Mouse (Mus musculus): ENCODE measurements around the gene Polm. TPM values are rescaled to one million over a fixed set of nuclear protein-coding genes. Genes with fewer than 3 reads are reported as not detected.

Polm gene
- polyA plus RNA-seq (2017; shearing (Covaris generic)) = 39.0 TPM

DNA sequence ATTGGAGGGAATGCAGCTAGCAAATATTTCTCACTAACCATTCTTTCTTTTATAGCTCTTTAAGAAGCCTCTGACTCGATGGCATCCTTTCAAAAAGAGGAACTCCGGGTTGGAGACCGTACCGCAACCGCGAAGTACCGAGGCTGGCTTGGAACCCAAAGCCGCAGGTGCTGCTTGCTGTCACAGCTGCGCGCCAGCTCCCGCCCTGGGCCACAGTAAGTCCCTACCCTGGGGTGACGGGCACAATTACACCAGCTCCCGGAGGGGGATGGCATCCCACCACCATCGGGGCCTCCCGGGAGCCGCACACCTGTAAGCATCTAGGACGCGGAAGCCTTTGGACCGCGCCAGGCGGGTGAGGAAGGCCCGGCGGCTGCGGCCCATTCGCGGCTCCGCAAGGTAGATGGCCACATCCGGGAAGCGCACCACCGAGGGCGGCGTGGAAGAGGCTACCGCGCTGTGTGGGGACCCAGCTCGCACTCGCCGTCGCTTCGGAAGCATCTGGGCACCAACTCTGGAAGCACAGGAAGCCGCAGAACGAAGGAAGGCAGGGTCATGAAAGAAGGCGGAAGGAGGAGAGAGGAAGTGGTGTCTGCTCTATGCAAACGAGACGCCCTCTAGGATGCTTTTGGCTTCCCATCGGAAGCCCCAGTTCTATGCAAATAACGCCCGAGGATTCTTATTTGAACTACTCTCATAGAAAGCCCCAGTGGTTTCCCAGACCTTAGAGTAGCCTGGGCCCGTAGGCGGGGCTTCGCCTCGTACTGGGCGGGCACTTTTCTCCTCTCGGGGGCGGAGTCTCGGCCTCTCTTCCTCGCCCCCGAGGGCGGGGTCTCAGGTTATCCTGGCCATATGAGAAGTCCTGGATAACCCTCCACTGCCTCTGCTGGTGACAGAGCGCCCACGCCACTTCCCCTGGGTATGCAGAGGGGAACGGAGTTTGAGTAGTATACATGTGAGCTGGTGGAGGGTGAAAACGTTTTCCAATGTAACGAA is at the start of gene Polm:
Gene Polm (minus strand): TSS at position 766 of the 996 bp plus-strand sequence.

DNA sequence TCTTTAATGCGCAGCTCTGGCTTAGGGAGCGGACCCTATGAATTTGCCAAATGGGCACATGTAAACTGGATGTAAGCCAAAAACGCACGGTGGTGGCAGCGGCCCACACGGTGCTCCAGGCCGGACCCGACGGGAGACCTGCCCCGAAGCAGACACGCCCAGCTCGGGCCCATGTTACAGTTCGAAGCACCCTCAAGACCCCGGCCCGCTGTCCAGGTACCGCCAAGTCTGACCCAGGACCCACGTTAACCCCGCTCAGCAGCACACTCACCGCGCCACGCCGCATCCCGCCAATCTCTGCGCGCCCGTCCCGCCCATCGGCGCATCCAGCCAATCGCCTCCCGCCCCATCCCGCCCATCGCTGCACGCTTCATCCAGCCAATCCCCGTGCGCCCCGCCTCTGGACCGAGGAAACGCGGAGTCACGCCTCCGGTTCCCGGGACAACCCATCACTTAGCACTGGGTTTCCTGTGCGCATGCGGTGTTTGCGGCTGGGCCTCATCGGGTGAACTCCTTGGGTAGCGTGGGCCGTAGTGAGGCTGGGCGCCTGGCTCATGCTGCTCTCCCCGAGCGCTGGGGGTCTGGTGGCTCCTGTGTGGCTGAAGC is 40.2 kb upstream of the Polm start, which contains the start of gene Pold2:
Gene Pold2 (minus strand): TSS at position 372 of the 606 bp plus-strand sequence.

DNA sequence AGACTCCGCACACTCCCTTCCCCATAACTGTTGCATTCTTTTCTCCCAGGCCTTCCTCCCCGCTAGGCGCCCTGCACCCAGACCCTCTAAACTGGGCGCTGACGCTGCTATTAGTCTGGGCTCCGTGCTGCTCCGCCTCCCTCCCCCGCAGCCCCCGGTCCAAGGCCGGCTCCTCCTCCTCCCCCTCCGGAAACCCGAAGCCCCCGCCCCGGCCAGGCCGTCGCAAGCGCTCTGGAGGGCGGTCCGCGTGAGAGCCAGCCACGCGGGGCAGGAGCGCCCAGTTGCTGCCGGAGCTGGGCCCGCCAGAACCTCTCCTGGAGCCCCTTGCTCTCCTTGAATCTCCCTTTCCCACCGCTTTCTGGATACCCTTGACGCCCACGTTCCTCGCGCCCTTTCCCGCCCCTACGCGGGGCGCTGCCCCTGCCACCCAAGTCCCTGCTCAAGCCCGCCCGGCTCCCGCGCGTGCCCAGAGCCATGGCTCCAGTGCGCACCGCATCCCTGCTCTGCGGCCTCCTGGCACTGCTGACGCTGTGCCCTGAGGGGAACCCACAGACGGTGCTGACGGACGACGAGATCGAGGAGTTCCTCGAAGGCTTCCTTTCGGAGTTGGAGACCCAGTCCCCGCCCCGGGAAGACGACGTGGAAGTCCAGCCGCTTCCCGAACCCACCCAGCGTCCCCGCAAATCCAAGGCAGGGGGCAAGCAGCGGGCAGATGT is 24.0 kb upstream of the Polm start, which contains the start of gene Aebp1:
Gene Aebp1 (plus strand): TSS at position 270 of the 716 bp plus-strand sequence.

DNA sequence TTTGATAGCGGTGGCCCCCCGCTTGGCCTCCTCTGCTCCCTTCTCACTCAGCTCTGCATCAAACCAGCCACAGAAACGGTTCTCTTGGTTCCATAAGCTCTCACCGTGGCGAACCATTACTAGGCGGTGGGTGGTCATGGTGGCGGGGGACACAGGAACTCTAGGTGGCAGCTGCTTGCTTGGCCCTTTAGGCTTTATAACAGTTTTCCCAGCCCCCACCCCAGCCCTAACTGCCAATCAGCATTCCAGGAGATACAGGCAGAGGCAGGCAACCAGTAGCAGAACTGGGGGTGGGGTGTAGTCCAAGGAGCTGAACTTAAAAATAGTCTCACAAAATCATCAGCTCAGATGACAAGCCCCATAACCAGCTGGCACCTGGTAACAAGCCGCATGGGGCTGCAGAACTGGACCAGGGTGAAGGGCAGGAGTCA is 34.2 kb downstream of the Polm start, which contains the start of gene Pgam2:
Gene Pgam2 (minus strand): TSS at position 183 of the 431 bp plus-strand sequence.

DNA sequence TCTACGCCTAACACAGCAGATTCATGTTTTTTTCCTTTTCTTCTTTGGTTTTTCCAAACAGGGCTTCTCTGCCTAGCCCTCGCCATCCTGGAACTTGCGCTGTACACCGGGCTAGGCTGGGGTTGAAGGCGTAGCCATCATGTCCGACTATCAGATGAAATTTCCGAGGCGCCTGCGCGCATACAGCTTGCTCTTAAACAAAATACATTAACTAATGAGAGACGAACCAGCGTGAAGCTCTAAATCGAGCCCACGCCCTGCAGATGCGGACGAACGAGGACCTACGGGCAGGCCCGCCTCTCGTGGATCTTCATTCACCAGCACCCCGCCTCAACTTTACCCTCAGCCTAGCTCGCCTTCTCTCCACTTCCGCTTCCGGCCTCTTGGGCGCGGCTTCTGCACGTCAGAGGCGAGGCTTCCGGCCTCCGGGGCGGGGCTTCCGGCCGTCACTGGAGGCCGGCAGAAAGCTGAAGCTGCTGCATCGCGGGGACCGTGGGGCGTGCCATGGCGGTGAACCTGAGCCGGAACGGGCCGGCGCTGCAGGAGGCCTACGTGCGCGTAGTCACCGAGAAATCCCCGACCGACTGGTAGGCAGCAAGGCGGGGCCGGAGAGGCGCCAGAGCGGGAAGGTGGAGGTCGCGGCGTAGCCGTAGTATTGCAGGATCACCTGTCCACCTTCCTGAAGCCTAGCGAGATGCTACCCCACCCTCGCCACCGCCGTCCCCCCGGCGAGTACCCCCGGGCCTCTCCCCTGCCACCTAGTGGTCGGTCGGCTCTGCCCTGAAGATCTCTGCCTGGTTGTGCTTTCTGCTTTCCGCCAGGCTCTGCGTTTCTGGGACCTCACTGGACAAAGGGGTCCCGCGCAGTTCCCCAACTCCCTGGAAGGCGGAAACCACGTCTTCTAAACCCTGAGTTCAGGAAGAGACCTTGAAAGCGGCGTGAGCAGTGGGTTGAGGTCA is 49.5 kb downstream of the Polm start, which contains the start of gene Dbnl:
Gene Dbnl (plus strand): TSS at position 433 of the 959 bp plus-strand sequence.

Other genes starting within 250 kb of the Polm start
- gene Mrps24, start 122.3 kb downstream of the Polm start, polyA plus RNA-seq (2017; shearing (Covaris generic)) = 41.0 TPM
- 31.9 TPM for gene Urgcp, start 75.6 kb downstream of the Polm start, polyA plus RNA-seq (2017; shearing (Covaris generic))
- 296 TPM for gene Dbnl, start 49.5 kb downstream of the Polm start, polyA plus RNA-seq (2017; shearing (Covaris generic))
- 4.2 TPM for gene Pgam2, start 34.3 kb downstream of the Polm start, polyA plus RNA-seq (2017; shearing (Covaris generic))
- gene Aebp1, start 23.9 kb upstream of the Polm start, polyA plus RNA-seq (2017; shearing (Covaris generic)) = 0.78 TPM
- gene Pold2, start 40.3 kb upstream of the Polm start, polyA plus RNA-seq (2017; shearing (Covaris generic)) = 67.9 TPM
- gene Myl7, start 60.8 kb upstream of the Polm start, polyA plus RNA-seq (2017; shearing (Covaris generic)) = not detected
- not detected for gene Gck, start 112.1 kb upstream of the Polm start, polyA plus RNA-seq (2017; shearing (Covaris generic))
- gene Ykt6, start 117.7 kb upstream of the Polm start, polyA plus RNA-seq (2017; shearing (Covaris generic)) = 63.7 TPM
- gene Camk2b, start 228.3 kb upstream of the Polm start, polyA plus RNA-seq (2017; shearing (Covaris generic)) = 20.6 TPM